Mouse (Mus musculus): ENCODE data around the gene Ctxn1.

The Ctxn1 gene

DNA sequence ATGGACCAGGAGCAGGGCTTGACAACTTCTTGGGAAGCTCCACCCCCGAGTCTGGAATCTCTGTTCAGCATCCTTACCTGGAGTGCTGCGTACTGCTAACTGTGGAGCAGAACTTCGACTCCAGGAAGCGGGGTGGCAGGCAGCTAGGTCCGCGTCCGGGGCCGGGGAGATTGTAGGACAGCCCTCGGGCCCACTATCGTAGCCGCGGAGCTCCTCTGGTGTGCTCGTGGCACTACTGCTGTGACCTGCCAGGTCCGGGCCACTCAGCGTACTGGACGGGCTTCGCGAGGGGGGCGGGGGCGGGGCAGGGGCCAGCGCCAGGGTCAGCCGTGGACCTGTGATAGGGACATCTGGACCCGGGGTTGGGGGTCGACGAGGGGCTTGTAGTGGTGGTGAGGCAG is 46.3 kb downstream of the Ctxn1 start:
- no peak for DNase-seq

DNA sequence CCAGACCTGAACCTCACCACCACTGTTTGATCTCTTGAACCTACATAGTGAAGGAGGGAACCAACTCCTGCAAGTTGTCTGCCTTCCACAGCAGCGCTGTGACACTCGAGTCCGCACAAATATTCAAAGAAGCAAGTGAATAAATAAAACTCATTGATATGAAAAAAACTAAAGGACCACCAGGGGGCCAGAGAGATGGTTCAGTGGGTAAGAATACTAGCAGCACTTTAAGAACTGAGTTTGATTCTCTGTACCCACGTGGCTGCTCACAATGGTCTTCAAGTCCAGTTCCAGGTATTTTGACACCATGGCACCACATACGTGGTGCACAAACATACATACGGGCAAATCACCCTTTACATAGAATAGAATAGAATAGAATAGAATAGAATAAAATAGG is 48.0 kb downstream of the Ctxn1 start:
- no peak for DNase-seq
